Mouse (Mus musculus) splenic B cell, adult 2 months (primary cell): ENCODE results near the gene Ccn6.
A peak's percentile ranks its signal among the peaks of the same experiment; 100 is the strongest.

Experiments used
- DNase-seq: peaks from one replicate; pipeline ENCODE4 v3.0.0-alpha.2; 2011; ENCODE audit warnings: low read depth, low spot score
- H3K27me3 ChIP-seq: 2 replicates; pipeline ENCODE4 v1.6.1; 2012; ENCODE audit warnings: mild to moderate bottlenecking, low read length, moderate library complexity, mixed read lengths; ENCODE audit not compliant: control insufficient read depth, poor library complexity, insufficient read depth, severe bottlenecking
- H3K36me3 ChIP-seq: 2 replicates; pipeline ENCODE4 v1.6.1; 2012; ENCODE audit warnings: mild to moderate bottlenecking, low read length, moderate library complexity, mixed read lengths; ENCODE audit not compliant: control insufficient read depth, poor library complexity, insufficient read depth, severe bottlenecking

Ccn6 gene

DNA sequence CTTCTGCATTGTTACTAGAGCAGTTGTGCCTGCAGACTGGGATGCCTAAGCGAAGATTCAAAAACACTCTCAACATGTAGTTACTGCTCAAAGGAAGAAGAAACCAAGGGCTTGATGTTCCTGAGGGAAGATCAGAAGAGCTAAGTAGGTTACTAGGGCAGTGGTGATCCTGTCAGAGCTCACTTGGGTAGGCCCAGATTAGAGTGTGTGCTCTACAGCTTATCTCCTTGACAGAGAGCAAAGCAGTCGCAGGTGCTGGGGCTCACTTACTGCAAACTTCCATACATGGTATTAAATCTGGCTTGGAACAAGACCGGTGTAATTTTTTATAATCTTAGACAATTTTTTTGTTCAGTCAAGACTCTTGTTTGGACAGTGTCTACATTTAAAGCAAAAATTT lies 25.8 kb downstream of the Ccn6 start:
- DNase-seq, result no peak
- Histone ChIP-seq H3K27me3 (no peaks in the 10 kb centered on the region), H3K36me3 (0 out of 2 replicates have a peak, but pooled peaks cover 3% of the 10 kb centered on the region)

DNA sequence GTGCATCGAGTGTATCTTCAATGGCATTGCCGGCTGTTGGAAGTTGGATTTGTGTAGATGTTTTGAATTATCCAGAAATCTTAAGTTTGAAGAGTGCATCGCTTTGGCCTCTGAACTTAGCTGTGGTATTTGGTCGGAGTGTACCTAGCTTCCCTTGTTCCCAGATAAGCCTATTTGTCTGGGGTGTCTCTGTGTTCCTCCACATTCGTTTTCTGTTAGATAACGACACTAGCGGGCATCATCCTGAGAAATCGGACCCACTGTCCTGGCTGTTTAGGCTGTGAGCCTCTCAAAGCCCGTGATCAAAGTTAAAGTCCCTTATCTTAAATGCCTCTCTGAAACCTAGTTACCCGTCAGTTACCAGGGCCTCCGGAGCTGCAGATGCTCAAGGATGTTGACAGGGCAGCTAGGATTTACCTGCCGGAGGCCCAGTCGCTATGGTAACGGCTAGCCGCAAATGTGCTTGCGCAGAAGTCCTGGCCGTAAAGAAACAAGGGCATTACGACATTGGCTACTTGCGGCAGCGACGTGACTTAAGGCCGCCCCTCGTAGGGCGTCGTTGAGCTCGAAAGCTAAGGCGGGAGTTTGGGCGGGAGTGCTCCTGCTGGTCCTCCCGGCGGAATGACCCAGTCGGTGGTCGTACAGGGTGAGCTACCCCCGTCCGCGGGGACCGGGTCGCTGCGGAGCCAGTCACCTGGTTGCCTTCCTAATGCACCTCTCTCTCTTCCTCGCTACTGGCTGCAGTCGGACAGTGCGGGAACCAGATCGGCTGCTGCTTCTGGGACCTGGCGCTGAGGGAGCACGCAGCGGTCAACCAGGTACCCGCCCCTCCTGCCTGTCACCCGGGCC lies 29.9 kb downstream of the Ccn6 start, which contains the start of the genes Fam229b and Tube1:
Fam229b (minus strand) TSS at position 453 of the 849 bp plus-strand sequence.
Tube1 (plus strand) TSS at position 515 of the 849 bp plus-strand sequence.
- no peaks in the 10 kb centered on the region for H3K36me3 ChIP-seq
- H3K27me3 ChIP-seq, result no peaks in the 10 kb centered on the region
- DNase-seq, result peak; percentile 94

DNA sequence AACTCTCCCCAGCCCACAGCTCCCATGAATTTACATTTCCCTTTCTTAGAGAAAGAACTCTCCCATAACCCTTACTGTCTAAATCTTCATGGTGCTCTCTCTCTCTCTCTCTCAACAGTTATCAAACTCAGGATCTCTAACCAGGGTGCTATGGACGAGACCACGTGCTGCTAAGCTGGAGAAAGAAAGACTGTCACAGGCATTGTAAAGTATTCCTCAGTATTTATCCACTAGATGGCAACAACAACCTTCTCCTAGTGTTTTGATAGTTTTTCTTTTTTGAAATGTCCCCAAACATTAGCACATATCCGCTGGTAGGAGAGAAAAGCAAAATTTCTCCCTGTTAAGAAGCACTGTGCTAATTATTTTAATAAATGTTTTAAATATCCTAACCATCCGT lies 42.2 kb downstream of the Ccn6 start:
- Histone ChIP-seq H3K36me3 (no peaks in the 10 kb centered on the region), H3K27me3 (no peaks in the 10 kb centered on the region)
- DNase-seq, result no peak

DNA sequence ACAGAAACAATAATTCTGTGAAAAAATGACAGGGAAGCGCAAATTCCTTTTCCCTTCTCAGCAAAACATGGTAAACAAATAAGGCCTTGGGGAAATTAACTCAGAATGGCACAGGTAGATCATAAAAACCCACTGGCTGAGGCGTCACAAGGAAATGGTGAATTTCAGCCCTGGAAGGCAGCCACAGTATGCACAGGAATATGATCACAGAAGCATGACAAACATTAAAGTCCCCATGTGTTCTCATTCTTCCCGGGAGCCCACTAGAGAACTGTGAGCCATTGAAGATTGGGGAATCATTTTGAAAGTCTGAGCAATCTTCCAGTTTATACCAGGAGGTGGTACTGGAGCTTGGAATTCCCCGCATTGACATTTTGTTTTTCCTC lies 54.1 kb downstream of the Ccn6 start:
- Histone ChIP-seq H3K27me3 (no peaks in the 10 kb centered on the region), H3K36me3 (no peaks in the 10 kb centered on the region)
- no peak for DNase-seq

DNA sequence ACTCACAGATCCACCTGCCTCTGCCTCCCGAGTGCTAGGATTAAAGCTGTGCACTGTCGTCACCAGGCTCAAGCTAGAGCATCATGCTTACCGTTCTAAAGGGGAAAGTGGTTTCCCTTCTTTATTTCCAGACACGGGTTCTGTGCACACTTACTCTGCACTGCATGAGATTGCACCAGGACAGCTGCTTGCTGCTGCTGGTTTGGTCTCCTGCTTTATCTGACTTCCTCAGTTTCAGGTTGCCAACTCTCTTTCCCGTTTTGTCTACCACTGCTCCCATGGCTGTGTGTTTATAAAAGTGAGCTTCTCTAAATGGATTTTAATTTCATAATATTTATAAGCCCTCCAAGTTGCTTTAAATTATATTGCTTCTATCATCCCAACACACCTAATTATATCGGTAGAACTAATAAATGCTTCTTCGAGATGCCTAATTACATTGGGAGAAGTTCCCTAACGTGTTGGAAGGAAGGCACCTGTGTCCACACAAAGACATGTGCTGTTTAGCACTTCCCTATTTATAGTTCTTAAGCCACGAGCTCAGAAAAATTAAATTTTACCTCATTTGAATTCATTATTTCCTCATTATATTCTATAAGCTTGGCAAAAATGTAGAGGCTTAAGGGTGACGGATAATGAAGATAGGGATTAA lies 54.6 kb downstream of the Ccn6 start:
- no peaks in the 10 kb centered on the region for H3K36me3 ChIP-seq
- DNase-seq, result no peak
- H3K27me3 ChIP-seq, result no peaks in the 10 kb centered on the region

DNA sequence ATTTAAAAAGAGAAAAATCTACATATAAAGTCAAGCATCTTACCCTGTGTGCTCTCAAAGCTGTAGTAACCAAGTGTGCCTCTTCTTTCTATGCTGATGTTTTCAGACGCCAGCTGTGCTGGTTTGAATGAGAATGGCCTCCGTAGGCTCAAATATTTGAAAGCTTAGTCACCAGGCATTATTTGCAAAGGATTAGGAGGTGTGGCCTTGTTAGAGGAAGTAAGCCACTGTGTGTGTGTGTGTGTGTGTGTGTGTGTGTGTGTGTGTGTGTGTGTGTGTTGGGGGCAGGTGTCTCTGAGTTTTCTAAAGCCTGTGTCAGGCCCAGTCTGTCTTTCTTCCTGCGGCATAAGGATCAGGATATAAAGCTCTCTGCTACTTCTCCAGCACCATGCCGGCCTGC lies 56.7 kb downstream of the Ccn6 start:
- no peaks in the 10 kb centered on the region for H3K36me3 ChIP-seq
- no peaks in the 10 kb centered on the region for H3K27me3 ChIP-seq
- DNase-seq, result no peak

DNA sequence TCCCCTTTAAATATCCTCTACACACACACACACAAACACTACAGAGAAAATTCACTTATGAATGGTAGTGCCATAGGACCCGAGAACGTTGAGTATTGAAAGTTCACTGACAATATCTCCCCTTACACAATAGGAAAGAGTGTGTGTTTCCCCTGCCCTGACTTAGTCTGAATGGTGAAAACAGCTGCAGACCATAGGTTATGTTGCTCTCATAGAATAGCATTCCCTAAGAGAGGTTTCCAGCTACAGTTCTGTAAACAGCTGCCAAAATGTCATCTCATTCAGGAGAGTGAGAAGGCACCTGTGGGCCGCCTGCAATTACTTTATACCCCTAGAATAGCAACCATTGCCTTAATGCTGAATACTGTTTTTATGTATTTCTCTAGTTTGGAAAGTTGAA lies 57.2 kb downstream of the Ccn6 start:
- no peak for DNase-seq
- Histone ChIP-seq H3K27me3 (no peaks in the 10 kb centered on the region), H3K36me3 (no peaks in the 10 kb centered on the region)

DNA sequence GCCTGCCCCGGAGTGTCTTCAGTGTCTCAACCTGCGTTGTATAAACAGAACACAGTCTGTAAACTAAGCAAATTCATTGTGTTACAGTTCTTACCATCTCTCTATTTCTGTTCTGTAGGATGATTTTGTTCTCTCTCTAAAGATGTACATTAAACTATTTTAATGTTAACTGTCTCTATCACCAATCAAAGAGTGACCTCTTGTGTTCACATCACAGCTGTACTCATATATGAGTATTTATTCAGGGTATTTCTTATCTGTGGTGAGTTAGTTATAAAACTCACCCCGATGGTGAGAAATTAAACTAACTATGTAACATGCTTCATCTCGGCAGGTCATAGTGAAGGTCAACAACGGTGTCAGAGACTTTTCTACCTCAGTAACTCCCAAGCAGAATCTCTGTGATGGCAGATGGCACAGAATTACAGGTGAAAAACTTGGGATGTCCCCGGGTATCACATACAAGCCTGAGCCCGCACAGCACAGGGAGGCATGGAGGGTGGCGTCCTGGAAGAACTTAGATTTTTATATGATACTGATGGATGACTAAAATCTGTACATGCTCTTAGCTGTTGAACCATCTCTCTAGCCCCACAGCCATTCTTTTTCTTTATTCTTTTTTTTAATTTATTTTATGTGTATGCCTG lies 58.7 kb downstream of the Ccn6 start:
- no peak for DNase-seq
- Histone ChIP-seq H3K27me3 (no peaks in the 10 kb centered on the region), H3K36me3 (no peaks in the 10 kb centered on the region)
